Mouse (Mus musculus): ENCODE measurements around the gene Pla2g2c.

- TF ChIP-seq CEBPB (IDR thresholded peaks at IDR 0.05; ENCODE audit: low read depth) (no peak), CTCF (IDR thresholded peaks at IDR 0.05; ENCODE audit: control insufficient read depth, insufficient read depth, insufficient read length) (no peak), USF1 (IDR thresholded peaks at IDR 0.05; ENCODE audit: low read depth) (no peak), MYOG (IDR thresholded peaks at IDR 0.05; ENCODE audit: control insufficient read depth, extremely low read depth, insufficient read length) (no peak)
Observed at GRCm38 (mm10) chr4:138702528-138702927, 22.1 kb upstream of the Pla2g2c start.
